Mouse (Mus musculus) bone marrow macrophage, adult 2 months (primary cell): ENCODE measurements around the gene Ulbp1.
"Not testable (repeated sequence)": the region's sequence is repeated elsewhere in the genome, so short reads cannot be mapped to it uniquely, and the experiment has no call there.

Experiments
- CTCF ChIP-seq: IDR thresholded peaks from 2 replicates; pipeline ENCODE4 v1.5.1; 2012; ENCODE audit warnings: low read depth, mild to moderate bottlenecking, low read length, moderate library complexity
- POLR2A ChIP-seq: IDR thresholded peaks from 2 replicates; pipeline ENCODE4 v1.6.1; 2012; ENCODE audit warnings: mild to moderate bottlenecking, low read depth, low read length, borderline replicate concordance

DNA sequence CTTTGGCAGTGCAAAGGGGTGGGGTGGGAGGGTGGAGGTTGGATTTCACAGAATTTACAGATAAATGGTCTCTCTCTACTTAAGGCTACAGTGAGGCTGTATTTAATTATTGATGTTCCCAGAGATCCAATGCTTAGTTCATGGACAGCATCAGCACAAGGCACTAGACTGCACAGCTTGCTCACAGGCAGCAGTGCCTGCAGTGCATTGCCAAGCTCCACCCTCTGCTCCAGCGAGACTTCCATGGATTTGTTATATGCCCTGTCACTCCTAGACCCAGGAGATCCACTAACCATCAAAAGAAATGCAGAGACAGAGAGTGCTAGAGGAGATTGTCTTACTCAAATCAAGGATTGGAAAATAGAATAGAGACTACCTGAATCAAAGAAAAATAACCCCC, 24.7 kb upstream of the Ulbp1 start:
- not testable (repeated sequence) for TF ChIP-seq CTCF, POLR2A
